Mouse (Mus musculus): ENCODE results near the gene Odf3l1. TPM values are rescaled to one million over a fixed set of nuclear protein-coding genes. Genes with fewer than 3 reads are reported as not detected.

Odf3l1 gene
- polyA plus RNA-seq, 1 experiment from 2014 or later: 1.3 TPM

DNA sequence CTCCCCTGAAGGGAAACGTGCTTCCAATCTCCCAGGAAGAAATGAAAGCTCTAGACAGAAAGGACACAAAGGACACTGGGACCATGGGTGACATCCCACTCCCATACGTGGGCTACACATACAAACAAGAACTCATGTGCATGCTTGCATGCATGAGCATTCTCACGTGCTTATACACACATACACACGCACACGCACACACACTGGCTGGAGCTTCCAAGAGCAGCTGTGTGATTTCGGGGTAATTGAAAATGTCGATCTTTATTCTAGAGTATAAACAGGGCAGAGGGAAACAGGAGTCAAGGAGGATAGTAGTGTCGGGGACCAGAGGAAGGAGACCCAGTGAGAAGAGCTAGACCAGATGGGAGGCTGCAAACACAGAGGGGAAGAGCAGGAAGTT, 19.8 kb downstream of the Odf3l1 start:
- WGBS: 43% methylated on average over 8 of the region's 8 CpGs
- Histone ChIP-seq H3K27ac (ENCODE audit: low read length) (peak overlapping the region; percentile 44; the same call in 1 of the 2 replicates), H3K9ac (ENCODE audit: low read length) (peak overlapping the region; percentile 23; the same call in 1 of the 2 replicates), H3K4me2 (ENCODE audit: low read depth, low read length) (0 out of 2 replicates have a peak overlapping the region, but pooled peaks have one; percentile 31), H3K4me3 (replicated peaks; ENCODE audit: low read length) (no peak overlapping the region), H3K4me1 (ENCODE audit: control insufficient read depth, insufficient read depth, low read length) (peaks cover 13% of the 10 kb centered on the region), H3K9me3 (replicated peaks; ENCODE audit: control insufficient read depth, low read length) (no peaks in the 10 kb centered on the region), H3K27me3 (ENCODE audit: control insufficient read depth, insufficient read depth, low read length) (no peaks in the 10 kb centered on the region), H3K36me3 (ENCODE audit: control insufficient read depth, insufficient read depth, low read length) (no peaks in the 10 kb centered on the region)
- ATAC-seq (ENCODE audit: insufficient read depth, low FRiP score): no peak

DNA sequence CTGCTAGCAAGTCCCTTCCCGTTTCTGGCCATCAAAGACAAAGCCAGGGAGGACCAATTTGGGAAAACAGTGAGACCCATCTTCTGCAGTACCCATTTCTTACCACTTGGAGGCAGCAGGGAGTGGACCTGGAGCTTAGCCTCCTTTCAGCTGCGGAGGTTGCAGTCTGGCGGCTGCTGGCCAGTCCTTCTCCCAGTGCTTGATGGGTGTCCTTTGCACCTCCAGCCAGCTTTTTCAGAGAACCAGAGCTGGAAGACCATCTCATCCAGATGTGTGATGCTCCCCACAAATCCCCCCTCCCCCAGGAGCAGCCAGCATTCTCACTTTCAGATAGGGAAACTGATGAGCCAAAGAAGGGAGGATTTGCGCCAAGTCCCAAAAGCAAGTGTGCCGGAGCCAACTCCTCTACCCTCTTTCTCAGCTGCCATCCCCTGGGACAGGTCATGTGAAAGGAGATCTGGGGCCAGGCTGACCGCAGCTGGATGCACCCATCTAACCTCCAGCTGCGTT, 20.7 kb downstream of the Odf3l1 start:
- no peaks in the 10 kb centered on the region for H3K27me3 ChIP-seq (ENCODE audit: control insufficient read depth, insufficient read depth, low read length)
- no peak overlapping the region for H3K9ac ChIP-seq (ENCODE audit: low read length)
- H3K9me3 ChIP-seq (replicated peaks; ENCODE audit: control insufficient read depth, low read length): no peaks in the 10 kb centered on the region
- 30% methylated on average over 7 of the region's 7 CpGs for WGBS
- ATAC-seq (ENCODE audit: insufficient read depth, low FRiP score): peak; percentile 43; the same call in 1 of the 2 replicates
- 0 out of 2 replicates have a peak overlapping the region, but pooled peaks have one; percentile 11 for H3K4me2 ChIP-seq (ENCODE audit: low read depth, low read length)
- H3K4me3 ChIP-seq (replicated peaks; ENCODE audit: low read length): no peak overlapping the region
- H3K4me1 ChIP-seq (ENCODE audit: control insufficient read depth, insufficient read depth, low read length): peaks cover 13% of the 10 kb centered on the region
- H3K27ac ChIP-seq (ENCODE audit: low read length): peak overlapping the region; percentile 35; the same call in 1 of the 2 replicates
- H3K36me3 ChIP-seq (ENCODE audit: control insufficient read depth, insufficient read depth, low read length): no peaks in the 10 kb centered on the region

GRCm38 (mm10) chr9:56842303-56842719, 22.2 kb downstream of the Odf3l1 start:
- peak; percentile 61; the same call in 1 of the 2 replicates for ATAC-seq (ENCODE audit: insufficient read depth, low FRiP score)
- WGBS: 25% methylated on average over 3 of the region's 3 CpGs

DNA sequence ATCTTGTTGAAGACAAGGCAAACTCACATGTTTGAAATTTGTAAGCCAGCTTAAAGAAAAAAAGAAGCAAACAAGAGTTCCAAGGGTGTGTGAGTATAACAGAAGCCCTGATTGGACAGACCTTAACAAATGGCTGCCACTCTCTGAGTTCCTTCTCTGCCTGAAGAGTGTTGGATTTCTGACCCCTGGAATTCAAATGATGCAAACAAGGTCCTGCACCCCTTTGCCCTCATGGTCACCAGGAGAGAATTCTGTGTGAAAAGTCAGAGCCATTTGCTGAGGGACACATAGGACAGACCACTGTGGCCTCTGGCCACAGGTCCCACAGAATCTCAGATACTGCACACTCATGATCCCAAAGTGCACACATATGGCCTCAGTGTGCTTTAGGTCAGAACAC, 22.6 kb downstream of the Odf3l1 start:
- no peak for ATAC-seq (ENCODE audit: insufficient read depth, low FRiP score)

More at GRCm38 (mm10) chr9:56842303-56842719, 22.2 kb downstream of the Odf3l1 start:
- peaks cover 13% of the 10 kb centered on the region for H3K4me1 ChIP-seq (ENCODE audit: control insufficient read depth, insufficient read depth, low read length)
- no peak overlapping the region for H3K27ac ChIP-seq (ENCODE audit: low read length)
- H3K4me2 ChIP-seq (ENCODE audit: low read depth, low read length): no peak overlapping the region
- no peaks in the 10 kb centered on the region for H3K27me3 ChIP-seq (ENCODE audit: control insufficient read depth, insufficient read depth, low read length)
- H3K4me3 ChIP-seq (replicated peaks; ENCODE audit: low read length): no peak overlapping the region
- H3K9me3 ChIP-seq (replicated peaks; ENCODE audit: control insufficient read depth, low read length): no peaks in the 10 kb centered on the region
- H3K36me3 ChIP-seq (ENCODE audit: control insufficient read depth, insufficient read depth, low read length): no peaks in the 10 kb centered on the region
- H3K9ac ChIP-seq (ENCODE audit: low read length): no peak overlapping the region

DNA sequence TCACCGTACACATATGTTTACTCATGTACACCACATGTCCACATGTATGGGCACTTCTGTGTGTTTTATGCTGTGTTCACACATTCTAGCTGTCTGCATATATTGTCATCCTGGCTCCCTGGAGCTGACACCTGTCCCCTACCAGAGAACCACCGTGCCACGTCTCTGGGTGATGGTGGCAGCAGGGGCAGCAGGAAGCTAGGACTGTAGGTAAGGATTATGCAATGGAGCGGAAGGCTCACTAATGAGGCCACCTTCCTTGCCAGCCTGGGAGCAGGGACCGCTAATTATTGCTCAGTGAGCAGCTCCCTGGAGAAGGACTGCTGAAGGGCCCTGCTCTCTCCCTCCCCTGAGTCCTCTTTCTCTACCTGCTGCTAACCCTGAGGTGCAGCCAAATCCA, 23.8 kb downstream of the Odf3l1 start:
- no peaks in the 10 kb centered on the region for H3K27me3 ChIP-seq (ENCODE audit: control insufficient read depth, insufficient read depth, low read length)
- H3K9me3 ChIP-seq (replicated peaks; ENCODE audit: control insufficient read depth, low read length): no peaks in the 10 kb centered on the region
- H3K4me2 ChIP-seq (ENCODE audit: low read depth, low read length): no peak overlapping the region
- H3K9ac ChIP-seq (ENCODE audit: low read length): no peak overlapping the region
- peaks cover 13% of the 10 kb centered on the region for H3K4me1 ChIP-seq (ENCODE audit: control insufficient read depth, insufficient read depth, low read length)
- H3K36me3 ChIP-seq (ENCODE audit: control insufficient read depth, insufficient read depth, low read length): no peaks in the 10 kb centered on the region
- H3K27ac ChIP-seq (ENCODE audit: low read length): no peak overlapping the region
- ATAC-seq (ENCODE audit: insufficient read depth, low FRiP score): no peak
- 85% methylated on average over 5 of the region's 5 CpGs for WGBS
- no peak overlapping the region for H3K4me3 ChIP-seq (replicated peaks; ENCODE audit: low read length)

More for the DNA sequence above, 22.6 kb downstream of the Odf3l1 start:
- Histone ChIP-seq H3K27ac (ENCODE audit: low read length) (no peak overlapping the region), H3K4me1 (ENCODE audit: control insufficient read depth, insufficient read depth, low read length) (peaks cover 13% of the 10 kb centered on the region), H3K27me3 (ENCODE audit: control insufficient read depth, insufficient read depth, low read length) (no peaks in the 10 kb centered on the region), H3K9ac (ENCODE audit: low read length) (no peak overlapping the region), H3K36me3 (ENCODE audit: control insufficient read depth, insufficient read depth, low read length) (no peaks in the 10 kb centered on the region), H3K4me3 (replicated peaks; ENCODE audit: low read length) (no peak overlapping the region), H3K9me3 (replicated peaks; ENCODE audit: control insufficient read depth, low read length) (no peaks in the 10 kb centered on the region), H3K4me2 (ENCODE audit: low read depth, low read length) (no peak overlapping the region)

GRCm38 (mm10) chr9:56835152-56835551, 29.3 kb downstream of the Odf3l1 start:
- ATAC-seq (ENCODE audit: insufficient read depth, low FRiP score): no peak
- Histone ChIP-seq H3K36me3 (ENCODE audit: control insufficient read depth, insufficient read depth, low read length) (no peaks in the 10 kb centered on the region), H3K4me2 (ENCODE audit: low read depth, low read length) (no peak overlapping the region), H3K27ac (ENCODE audit: low read length) (no peak overlapping the region), H3K9me3 (replicated peaks; ENCODE audit: control insufficient read depth, low read length) (no peaks in the 10 kb centered on the region), H3K4me1 (ENCODE audit: control insufficient read depth, insufficient read depth, low read length) (peaks cover 6% of the 10 kb centered on the region; the same call in 1 of the 2 replicates), H3K27me3 (ENCODE audit: control insufficient read depth, insufficient read depth, low read length) (no peaks in the 10 kb centered on the region; the same call in 1 of the 2 replicates), H3K9ac (ENCODE audit: low read length) (no peak overlapping the region), H3K4me3 (replicated peaks; ENCODE audit: low read length) (no peak overlapping the region)
- 76% methylated on average over 5 of the region's 5 CpGs for WGBS

DNA sequence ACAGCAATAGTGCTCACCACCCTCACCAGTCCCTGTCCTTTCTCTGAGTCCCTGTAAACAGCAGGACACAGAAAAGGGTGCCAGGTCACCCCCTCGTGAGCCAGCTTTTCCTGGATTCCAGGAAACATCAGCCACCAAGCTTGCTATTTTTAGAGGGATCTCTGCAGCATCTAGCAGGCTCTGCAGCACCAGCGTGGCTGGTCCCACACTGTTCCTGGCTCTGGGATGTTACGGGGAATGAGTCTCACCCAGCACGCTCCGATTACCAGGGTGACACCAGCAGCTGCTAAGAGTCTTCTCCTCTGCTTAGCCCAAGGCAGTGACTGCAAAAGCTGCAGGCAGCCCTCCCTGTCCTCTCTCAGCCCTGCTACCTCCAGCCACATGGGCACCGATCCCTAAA, 31.6 kb downstream of the Odf3l1 start:
- Histone ChIP-seq H3K27me3 (ENCODE audit: control insufficient read depth, insufficient read depth, low read length) (no peaks in the 10 kb centered on the region; the same call in 1 of the 2 replicates), H3K4me2 (ENCODE audit: low read depth, low read length) (no peak overlapping the region), H3K9me3 (replicated peaks; ENCODE audit: control insufficient read depth, low read length) (no peaks in the 10 kb centered on the region), H3K9ac (ENCODE audit: low read length) (no peak overlapping the region), H3K4me1 (ENCODE audit: control insufficient read depth, insufficient read depth, low read length) (peaks cover 13% of the 10 kb centered on the region; the same call in 1 of the 2 replicates), H3K4me3 (replicated peaks; ENCODE audit: low read length) (no peak overlapping the region), H3K36me3 (ENCODE audit: control insufficient read depth, insufficient read depth, low read length) (no peaks in the 10 kb centered on the region), H3K27ac (ENCODE audit: low read length) (no peak overlapping the region)
- WGBS: 35% methylated on average over 6 of the region's 6 CpGs
- ATAC-seq (ENCODE audit: insufficient read depth, low FRiP score): no peak

- WGBS: 75% methylated on average over 3 of the region's 3 CpGs
- no peak overlapping the region for H3K4me2 ChIP-seq (ENCODE audit: low read depth, low read length)
- no peak overlapping the region for H3K9ac ChIP-seq (ENCODE audit: low read length)
- H3K27me3 ChIP-seq (ENCODE audit: control insufficient read depth, insufficient read depth, low read length): peaks cover under 1% of the 10 kb centered on the region; the same call in 1 of the 2 replicates
- H3K9me3 ChIP-seq (replicated peaks; ENCODE audit: control insufficient read depth, low read length): no peaks in the 10 kb centered on the region
- H3K27ac ChIP-seq (ENCODE audit: low read length): no peak overlapping the region
- ATAC-seq (ENCODE audit: insufficient read depth, low FRiP score): no peak
- H3K36me3 ChIP-seq (ENCODE audit: control insufficient read depth, insufficient read depth, low read length): no peaks in the 10 kb centered on the region
- no peak overlapping the region for H3K4me3 ChIP-seq (replicated peaks; ENCODE audit: low read length)
- H3K4me1 ChIP-seq (ENCODE audit: control insufficient read depth, insufficient read depth, low read length): peaks cover 13% of the 10 kb centered on the region; the same call in 1 of the 2 replicates
Measured at GRCm38 (mm10) chr9:56831904-56832303, 32.6 kb downstream of the Odf3l1 start.

DNA sequence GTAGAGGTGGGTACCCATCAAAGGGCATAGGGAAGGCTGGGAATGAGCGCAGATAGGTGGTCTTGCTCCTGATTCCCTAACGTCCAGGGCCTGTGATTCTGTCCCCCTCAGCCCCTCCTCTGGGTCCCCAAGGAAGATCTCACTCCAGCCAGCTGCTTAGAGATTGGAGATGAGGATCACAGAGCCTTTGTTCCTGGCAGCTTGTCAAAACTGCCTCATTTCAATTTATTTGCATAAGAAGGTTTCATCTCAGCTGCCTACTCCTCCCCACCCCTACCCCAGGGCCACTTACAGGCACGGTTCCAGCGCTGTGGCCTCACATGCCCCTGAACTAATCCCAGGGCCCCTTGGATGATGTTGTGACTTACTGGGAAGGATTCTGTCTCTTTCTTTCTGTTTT, 34.3 kb downstream of the Odf3l1 start:
- no peak for ATAC-seq (ENCODE audit: insufficient read depth, low FRiP score)
- Histone ChIP-seq H3K36me3 (ENCODE audit: control insufficient read depth, insufficient read depth, low read length) (no peaks in the 10 kb centered on the region), H3K9ac (ENCODE audit: low read length) (0 out of 2 replicates have a peak overlapping the region, but pooled peaks have one; percentile 3), H3K4me2 (ENCODE audit: low read depth, low read length) (no peak overlapping the region), H3K4me3 (replicated peaks; ENCODE audit: low read length) (no peak overlapping the region), H3K4me1 (ENCODE audit: control insufficient read depth, insufficient read depth, low read length) (peaks cover 13% of the 10 kb centered on the region; the same call in 1 of the 2 replicates), H3K27me3 (ENCODE audit: control insufficient read depth, insufficient read depth, low read length) (peaks cover 10% of the 10 kb centered on the region; the same call in 1 of the 2 replicates), H3K27ac (ENCODE audit: low read length) (no peak overlapping the region), H3K9me3 (replicated peaks; ENCODE audit: control insufficient read depth, low read length) (no peaks in the 10 kb centered on the region)
- WGBS: 34% methylated on average over 4 of the region's 4 CpGs
